Mouse (Mus musculus) ES-Bruce4 (cell line): ENCODE measurements around the gene Prss16.
A peak's percentile ranks its signal among the peaks of the same experiment; 100 is the strongest.

Experiments
- CTCF ChIP-seq: IDR thresholded peaks from one replicate; pipeline ENCODE4 v1.8.1; 2011; ENCODE audit warnings: low read depth, low read length
- EP300 ChIP-seq: IDR thresholded peaks from 2 replicates; pipeline ENCODE4 v1.6.1; 2011; ENCODE audit warnings: low read depth, low read length; ENCODE audit not compliant: insufficient read depth
- POLR2A ChIP-seq: IDR thresholded peaks from one replicate; pipeline ENCODE4 v1.8.1; 2011; ENCODE audit warnings: low read length; ENCODE audit not compliant: insufficient read depth

DNA sequence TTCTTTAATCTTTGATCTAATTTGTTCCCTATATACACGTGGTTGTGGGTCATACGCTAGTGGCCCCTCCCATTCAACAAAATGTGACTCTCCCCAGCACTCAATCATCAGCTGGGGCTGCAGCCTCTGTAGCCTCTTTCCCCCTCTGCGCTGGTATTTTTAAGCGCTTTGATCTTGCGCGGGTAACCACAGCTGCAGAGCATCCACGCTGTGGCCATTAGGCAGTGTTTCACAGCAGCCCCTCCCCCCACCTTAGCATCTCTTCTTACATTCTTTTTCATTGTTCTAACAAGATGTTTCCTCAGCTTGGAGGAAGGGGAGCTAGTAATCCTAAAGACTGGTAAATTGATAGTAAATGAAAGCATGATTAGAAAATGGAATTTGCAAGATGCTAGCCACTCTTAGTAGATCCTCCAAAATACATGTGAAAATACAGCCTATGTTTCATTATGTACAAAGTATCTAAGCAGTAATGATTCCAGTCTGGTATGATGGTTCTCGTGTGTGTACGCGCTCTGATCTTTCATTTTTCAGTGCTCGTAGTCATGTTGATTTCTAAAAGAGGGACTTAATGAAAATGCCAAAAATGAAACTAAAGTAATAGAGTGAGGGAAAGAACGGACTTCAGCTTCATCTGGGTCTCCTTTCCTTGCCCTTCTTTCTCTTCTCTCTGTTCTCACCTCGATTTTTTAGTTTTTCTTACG, 40.3 kb upstream of the Prss16 start:
- TF ChIP-seq CTCF (no peak), EP300 (0 out of 2 replicates have a peak, but pooled peaks have one; percentile 19), POLR2A (no peak)
